Mouse (Mus musculus) lung, postnatal 0 days (tissue): ENCODE data around the gene Terf2. TPM values are rescaled to one million over a fixed set of nuclear protein-coding genes. Genes with fewer than 3 reads are reported as not detected.
"Not testable (repeated sequence)": the region's sequence is repeated elsewhere in the genome, so short reads cannot be mapped to it uniquely, and the experiment has no call there.

Source experiments
- ATAC-seq: fragments of 200-750 bp; cut with Nextera tagmentation; 2 replicates; pipeline ENCODE4 v1.8.0; 2017; ENCODE audit warnings: moderate library complexity
- DNase-seq: peaks from one replicate; pipeline ENCODE4 v3.0.0-alpha.2; 2016; ENCODE audit warnings: low spot score
- H3K27ac ChIP-seq: fragments of 300-500 bp; sonication (generic); 2 replicates; pipeline ENCODE4 v1.5.1; 2014; ENCODE audit warnings: antibody characterized with exemption, mild to moderate bottlenecking, low read length, mixed read lengths
- H3K27me3 ChIP-seq: fragments of 300-500 bp; sonication (generic); replicated peaks from 2 replicates; pipeline ENCODE4 v1.6.1; 2014; ENCODE audit warnings: low read length, mixed read lengths; ENCODE audit not compliant: insufficient read depth
- H3K36me3 ChIP-seq: fragments of 300-500 bp; sonication (generic); 2 replicates; pipeline ENCODE4 v1.6.1; 2014; ENCODE audit warnings: low read length, mixed read lengths; ENCODE audit not compliant: insufficient read depth
- H3K4me1 ChIP-seq: fragments of 300-500 bp; sonication (generic); 2 replicates; pipeline ENCODE4 v1.6.1; 2014; ENCODE audit warnings: antibody characterized with exemption, low read depth, low read length, mixed read lengths; ENCODE audit not compliant: insufficient read depth
- H3K4me2 ChIP-seq: fragments of 300-500 bp; sonication (generic); replicated peaks from 2 replicates; pipeline ENCODE4 v1.6.1; 2014; ENCODE audit warnings: low read depth, mild to moderate bottlenecking, low read length, moderate library complexity, mixed read lengths
- H3K4me3 ChIP-seq: fragments of 300-500 bp; sonication (generic); 2 replicates; pipeline ENCODE4 v1.5.1; 2014; ENCODE audit warnings: low read depth, low read length
- H3K9ac ChIP-seq: fragments of 300-500 bp; sonication (generic); replicated peaks from 2 replicates; pipeline ENCODE4 v1.6.1; 2014; ENCODE audit warnings: low read depth, mild to moderate bottlenecking
- H3K9me3 ChIP-seq: fragments of 300-500 bp; sonication (generic); 2 replicates; pipeline ENCODE4 v1.6.1; 2016; ENCODE audit warnings: low read length, mixed read lengths
- CTCF ChIP-seq: IDR thresholded peaks from 2 replicates; pipeline ENCODE4 v1.5.1; 2016; ENCODE audit warnings: antibody characterized with exemption, mild to moderate bottlenecking
- EP300 ChIP-seq: IDR thresholded peaks from 2 replicates; pipeline ENCODE4 v1.6.1; 2016; ENCODE audit warnings: antibody characterized with exemption, mild to moderate bottlenecking, control low read depth
- WGBS: fragments of 180-500 bp; shearing (Covaris S2); extraction: QIAGEN DNeasy Blood & Tissue Kit; methylation state at CpG from one replicate; pipeline ENCODE4 v1.1.7; 2014; 5-methylcytosine and 5-hydroxymethylcytosine counted together
- polyA plus RNA-seq: library from polyadenylated mRNA; unstranded; fragments of >200 nt; fragmentation: Nextera tagmentation; extraction: Ambion mirVana; gene quantifications from 2 replicates; pipeline ENCODE4 v1.2.1, GENCODE M21; 2015

Gene Terf2
- polyA plus RNA-seq, 1 experiment from 2014 or later = 13.2 TPM

DNA sequence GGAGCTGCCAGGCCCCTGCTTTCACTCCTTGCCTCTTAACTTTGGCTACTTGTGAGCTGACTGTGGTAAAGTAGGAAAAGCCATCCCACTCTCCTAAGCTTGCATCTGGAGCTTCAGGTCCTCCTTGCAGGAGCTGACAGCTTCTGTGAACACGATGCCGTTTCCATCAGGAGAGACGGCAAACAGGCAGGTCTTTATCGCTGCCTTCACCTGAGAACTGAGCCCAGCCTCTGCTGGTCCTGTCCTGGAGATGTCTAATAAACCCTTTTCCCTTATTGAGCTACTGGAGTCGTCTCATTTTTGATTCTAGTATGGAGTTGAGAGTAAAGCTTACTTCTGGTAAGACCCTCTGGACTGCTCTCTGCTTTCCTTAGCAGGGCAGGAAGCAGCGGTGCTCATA is 50.9 kb downstream of the Terf2 start:
- Histone ChIP-seq H3K4me3 (no peak overlapping the region), H3K4me1 (no peaks in the 10 kb centered on the region), H3K27me3 (no peaks in the 10 kb centered on the region), H3K27ac (no peak overlapping the region), H3K9ac (no peak overlapping the region), H3K9me3 (no peaks in the 10 kb centered on the region), H3K4me2 (no peak overlapping the region), H3K36me3 (peaks cover 48% of the 10 kb centered on the region; the same call in 1 of the 2 replicates)
- TF ChIP-seq EP300 = no peak
- no peak for TF ChIP-seq CTCF
- no peak for ATAC-seq
- 91% methylated on average over 6 of the region's 6 CpGs for WGBS
- DNase-seq = no peak

DNA sequence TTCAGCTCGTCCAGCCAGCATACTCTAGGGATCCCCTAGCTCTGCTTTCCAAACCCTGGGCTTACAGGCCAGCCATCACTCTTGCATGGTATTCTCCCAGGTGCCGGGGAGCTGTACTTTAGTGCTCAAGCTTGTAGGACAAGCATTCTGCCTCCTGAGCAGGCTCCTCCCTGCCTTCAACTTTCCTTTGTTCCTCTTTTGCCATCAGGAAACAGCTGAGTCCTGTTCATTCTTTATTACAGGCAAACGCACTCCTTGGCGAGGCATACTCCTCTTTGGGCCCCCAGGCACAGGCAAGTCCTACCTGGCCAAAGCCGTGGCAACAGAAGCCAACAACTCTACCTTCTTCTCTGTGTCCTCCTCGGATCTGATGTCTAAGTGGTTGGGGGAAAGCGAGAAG is 55.7 kb downstream of the Terf2 start:
- DNase-seq (no peak), ATAC-seq (no peak)
- no peak overlapping the region for H3K4me2 ChIP-seq
- H3K36me3 ChIP-seq = peaks cover 52% of the 10 kb centered on the region; the same call in 1 of the 2 replicates
- WGBS = 72% methylated on average over 7 of the region's 7 CpGs
- no peaks in the 10 kb centered on the region for H3K4me1 ChIP-seq
- no peaks in the 10 kb centered on the region for H3K9me3 ChIP-seq
- no peak overlapping the region for H3K9ac ChIP-seq
- H3K27ac ChIP-seq = no peak overlapping the region
- H3K4me3 ChIP-seq = no peak overlapping the region
- no peak for TF ChIP-seq CTCF
- TF ChIP-seq EP300 = no peak
- H3K27me3 ChIP-seq = no peaks in the 10 kb centered on the region

DNA sequence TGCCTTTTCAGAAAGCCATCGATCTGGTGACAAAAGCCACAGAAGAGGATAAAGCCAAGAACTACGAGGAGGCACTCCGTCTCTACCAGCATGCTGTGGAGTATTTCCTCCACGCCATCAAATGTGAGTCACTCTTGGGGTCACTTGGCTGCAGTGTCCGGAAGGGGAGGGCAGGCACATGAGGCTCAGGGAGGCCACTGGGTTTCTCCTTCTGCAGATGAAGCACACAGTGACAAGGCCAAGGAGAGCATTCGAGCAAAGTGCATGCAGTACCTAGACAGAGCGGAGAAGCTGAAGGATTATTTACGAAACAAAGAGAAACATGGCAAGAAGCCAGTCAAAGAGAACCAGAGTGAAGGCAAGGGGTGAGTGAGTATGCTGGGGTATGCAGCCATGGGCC is 59.7 kb downstream of the Terf2 start:
- peaks cover 16% of the 10 kb centered on the region; the same call in 1 of the 2 replicates for H3K36me3 ChIP-seq
- no peaks in the 10 kb centered on the region for H3K9me3 ChIP-seq
- peak; percentile 40; the same call in 1 of the 2 replicates for ATAC-seq
- TF ChIP-seq EP300 (no peak), CTCF (no peak)
- H3K9ac ChIP-seq = no peak overlapping the region
- H3K27me3 ChIP-seq = no peaks in the 10 kb centered on the region
- no peak overlapping the region for H3K27ac ChIP-seq
- no peak for DNase-seq
- no peak overlapping the region for H3K4me3 ChIP-seq
- H3K4me2 ChIP-seq = no peak overlapping the region
- WGBS = 58% methylated on average over 8 of the region's 8 CpGs
- peaks cover 6% of the 10 kb centered on the region; the same call in 1 of the 2 replicates for H3K4me1 ChIP-seq

DNA sequence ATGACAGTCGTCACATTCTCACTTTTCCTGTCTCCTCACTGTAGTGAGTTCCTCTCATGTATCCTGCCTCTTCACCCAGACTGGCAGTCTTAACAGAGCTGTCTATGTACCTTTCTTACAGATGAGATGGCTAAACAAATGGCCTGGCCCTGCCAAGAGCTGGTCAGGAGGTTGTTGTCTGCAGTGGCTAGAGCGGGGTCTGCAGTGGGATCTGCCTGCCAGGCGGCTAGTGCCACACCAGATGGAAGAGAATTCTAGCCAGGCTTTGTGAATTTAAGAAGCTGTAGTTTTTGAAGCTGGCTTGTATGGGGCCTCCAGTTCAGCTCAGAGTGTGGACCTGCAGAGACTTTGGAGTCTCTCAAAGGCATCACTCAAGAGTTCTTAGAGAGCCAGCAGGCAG is 60.7 kb downstream of the Terf2 start:
- Histone ChIP-seq H3K4me1 (peaks cover 6% of the 10 kb centered on the region; the same call in 1 of the 2 replicates), H3K9ac (no peak overlapping the region), H3K36me3 (0 out of 2 replicates have a peak, but pooled peaks cover 11% of the 10 kb centered on the region), H3K27me3 (no peaks in the 10 kb centered on the region), H3K4me3 (no peak overlapping the region), H3K4me2 (no peak overlapping the region), H3K27ac (no peak overlapping the region), H3K9me3 (no peaks in the 10 kb centered on the region)
- DNase-seq (no peak), ATAC-seq (no peak)
- WGBS = 85% methylated on average over 3 of the region's 3 CpGs
- TF ChIP-seq CTCF (no peak), EP300 (no peak)

DNA sequence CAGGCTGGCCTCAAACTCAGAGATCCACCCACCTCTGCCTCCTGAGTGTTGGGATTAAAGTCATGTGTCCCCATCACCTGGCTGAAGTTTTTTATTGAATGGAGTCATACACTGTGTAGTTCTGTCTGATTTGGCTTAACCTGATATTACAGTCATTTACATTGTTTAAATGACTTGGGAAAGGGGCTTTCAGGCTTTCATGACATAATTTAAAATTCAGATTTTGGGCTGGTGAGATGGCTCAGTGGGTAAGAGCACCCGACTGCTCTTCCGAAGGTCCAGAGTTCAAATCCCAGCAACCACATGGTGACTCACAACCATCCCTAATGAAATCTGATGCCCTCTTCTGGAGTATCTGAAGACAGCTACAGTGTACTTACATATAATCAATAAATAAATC is 62.7 kb downstream of the Terf2 start:
- not testable (repeated sequence) for H3K9me3 ChIP-seq, H3K4me3 ChIP-seq, H3K27ac ChIP-seq, H3K4me2 ChIP-seq, DNase-seq, H3K9ac ChIP-seq, H3K36me3 ChIP-seq, ATAC-seq, H3K27me3 ChIP-seq, H3K4me1 ChIP-seq
- 98% methylated on average over 2 of the region's 2 CpGs for WGBS

DNA sequence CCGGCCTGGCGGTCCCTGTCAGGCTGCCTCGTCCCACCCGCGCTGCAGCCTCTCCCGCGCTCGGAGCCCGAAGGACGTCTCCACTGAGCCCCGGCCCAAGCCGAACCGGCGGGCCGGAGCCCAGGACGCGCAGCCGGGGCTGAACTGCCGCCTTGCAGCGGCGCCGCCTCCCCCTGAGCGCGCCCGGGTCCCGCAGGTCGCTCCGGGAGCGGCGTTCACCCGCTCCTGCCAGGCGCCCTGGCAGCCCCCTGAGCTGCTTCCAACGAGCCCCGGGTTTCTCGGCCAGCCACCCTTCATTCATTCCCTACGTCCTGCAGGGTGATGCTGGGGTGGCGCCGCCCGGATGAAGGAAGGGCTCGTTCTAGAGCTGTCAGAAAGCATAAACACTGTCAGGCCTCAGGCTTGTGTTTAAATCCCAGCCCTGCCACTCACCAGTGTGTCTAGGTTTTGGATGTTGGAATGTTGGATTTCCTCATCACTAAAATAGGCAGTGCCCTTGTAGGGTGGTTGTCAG is 64.7 kb downstream of the Terf2 start:
- peak; percentile 4; the same call in 1 of the 2 replicates for ATAC-seq
- no peaks in the 10 kb centered on the region for H3K9me3 ChIP-seq
- TF ChIP-seq EP300 (no peak), CTCF (0 out of 2 replicates have a peak, but pooled peaks have one; percentile 3)
- peaks cover 6% of the 10 kb centered on the region; the same call in 1 of the 2 replicates for H3K4me1 ChIP-seq
- 0% methylated on average over 25 of the region's 40 CpGs for WGBS
- H3K4me3 ChIP-seq = peak overlapping the region; percentile 88
- DNase-seq = peak; percentile 44
- H3K27me3 ChIP-seq = no peaks in the 10 kb centered on the region
- 0 out of 2 replicates have a peak, but pooled peaks cover 5% of the 10 kb centered on the region for H3K36me3 ChIP-seq
- H3K4me2 ChIP-seq = peak overlapping the region; percentile 81
- H3K27ac ChIP-seq = peak overlapping the region; percentile 87
- peak overlapping the region; percentile 95 for H3K9ac ChIP-seq
